Mouse (Mus musculus) liver, adult (tissue): ENCODE measurements around the gene Akap13.

Source experiments
- GATA4 ChIP-seq: IDR thresholded peaks from 2 replicates; pipeline ENCODE4 v1.6.1; 2014; ENCODE audit warnings: mild to moderate bottlenecking, low read length; ENCODE audit not compliant: insufficient replicate concordance

The Akap13 gene

GRCm38 (mm10) chr7:75781298-75781947 lies 326.1 kb downstream of the Akap13 start:
- no peak for TF ChIP-seq GATA4

- no peak for TF ChIP-seq GATA4
These were observed 326.8 kb downstream of the Akap13 start for GRCm38 (mm10) chr7:75781948-75782722.

GRCm38 (mm10) chr7:75782723-75783011 lies 327.3 kb downstream of the Akap13 start:
- no peak for TF ChIP-seq GATA4

DNA sequence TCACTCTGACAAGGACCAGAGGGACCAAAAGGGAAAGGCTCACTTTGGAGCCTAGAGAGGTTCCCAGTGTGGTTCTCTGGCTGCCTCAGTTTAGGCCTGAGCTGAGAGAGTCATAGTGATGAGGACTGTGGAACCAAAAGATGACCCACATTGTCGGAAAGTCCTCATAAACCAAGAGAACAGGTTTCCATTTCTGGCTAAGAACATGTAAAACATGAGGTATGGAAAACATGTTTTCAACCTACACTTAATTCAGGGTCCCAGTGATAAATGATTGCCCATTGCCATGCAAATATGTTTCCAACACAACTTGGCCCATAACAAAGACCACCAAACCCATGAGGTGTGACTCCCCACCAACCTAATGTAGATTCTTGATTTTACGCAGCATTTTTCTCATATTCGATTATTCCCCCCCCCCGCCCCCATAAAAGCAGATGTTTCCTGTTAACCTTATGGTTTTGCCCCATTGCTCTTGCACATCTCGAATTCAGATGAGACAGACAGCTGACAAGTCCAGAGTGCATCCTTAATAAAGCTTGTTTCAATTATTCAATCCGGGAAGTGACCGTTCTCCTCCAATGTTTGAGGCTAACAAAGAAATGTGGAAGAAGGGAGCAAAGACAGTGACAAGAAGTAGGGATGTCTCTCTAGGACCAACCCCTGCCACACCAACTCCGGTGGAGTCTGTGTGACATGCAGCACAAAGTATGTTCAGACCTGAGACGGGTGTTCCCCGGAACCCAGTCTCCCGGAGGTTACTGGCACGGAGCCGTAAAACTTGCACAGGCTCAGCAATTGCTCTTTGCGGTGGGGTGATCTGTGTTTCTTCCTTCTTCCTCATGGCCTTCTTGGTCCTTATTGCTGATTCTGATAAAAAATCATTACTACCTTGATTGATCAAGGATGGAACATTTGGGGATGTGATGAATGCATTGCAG lies 330.3 kb downstream of the Akap13 start:
- no peak for TF ChIP-seq GATA4

GRCm38 (mm10) chr7:75786812-75787211 lies 331.5 kb downstream of the Akap13 start:
- no peak for TF ChIP-seq GATA4

GRCm38 (mm10) chr7:75787371-75787770 lies 332.0 kb downstream of the Akap13 start:
- 0 out of 2 replicates have a peak, but pooled peaks have one; percentile 11 for TF ChIP-seq GATA4

DNA sequence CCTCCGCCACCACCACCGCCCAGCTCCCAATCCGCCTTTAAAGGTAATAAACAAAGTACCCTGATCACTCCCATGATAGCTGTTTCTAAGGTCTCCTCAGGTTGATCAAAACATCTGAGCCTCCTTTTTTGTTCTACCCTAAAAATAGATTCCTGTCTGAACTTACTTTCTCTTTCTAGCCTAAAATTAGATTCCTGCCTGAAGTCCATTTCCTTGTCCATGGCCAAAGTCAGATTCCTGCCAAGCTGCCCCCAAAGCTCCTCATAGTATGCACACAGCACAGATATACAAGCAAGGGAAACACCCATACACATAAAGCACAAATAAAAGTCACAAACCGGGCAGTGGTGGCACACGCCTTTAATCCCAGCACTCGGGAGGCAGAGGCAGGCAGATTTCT lies 334.4 kb downstream of the Akap13 start:
- TF ChIP-seq GATA4: no peak

DNA sequence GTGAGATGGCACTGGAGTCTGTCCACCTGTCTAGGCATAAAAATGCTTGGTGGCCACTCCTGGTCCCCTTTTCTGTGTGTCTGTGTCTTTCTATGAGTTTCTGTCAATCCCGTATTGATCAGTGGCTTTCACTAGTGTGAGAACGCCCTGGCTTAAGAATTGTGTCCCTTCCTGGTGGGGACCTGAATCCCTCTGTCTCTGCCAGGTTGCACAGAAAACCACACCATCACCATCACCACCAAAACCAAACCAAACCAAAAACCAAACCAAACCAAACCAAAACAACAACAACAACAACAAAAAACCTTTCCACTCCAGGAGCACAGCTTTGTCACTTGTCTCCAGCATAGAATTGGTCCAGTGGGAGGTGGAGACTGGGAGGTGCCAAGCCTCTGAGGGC lies 337.8 kb downstream of the Akap13 start:
- TF ChIP-seq GATA4: no peak

DNA sequence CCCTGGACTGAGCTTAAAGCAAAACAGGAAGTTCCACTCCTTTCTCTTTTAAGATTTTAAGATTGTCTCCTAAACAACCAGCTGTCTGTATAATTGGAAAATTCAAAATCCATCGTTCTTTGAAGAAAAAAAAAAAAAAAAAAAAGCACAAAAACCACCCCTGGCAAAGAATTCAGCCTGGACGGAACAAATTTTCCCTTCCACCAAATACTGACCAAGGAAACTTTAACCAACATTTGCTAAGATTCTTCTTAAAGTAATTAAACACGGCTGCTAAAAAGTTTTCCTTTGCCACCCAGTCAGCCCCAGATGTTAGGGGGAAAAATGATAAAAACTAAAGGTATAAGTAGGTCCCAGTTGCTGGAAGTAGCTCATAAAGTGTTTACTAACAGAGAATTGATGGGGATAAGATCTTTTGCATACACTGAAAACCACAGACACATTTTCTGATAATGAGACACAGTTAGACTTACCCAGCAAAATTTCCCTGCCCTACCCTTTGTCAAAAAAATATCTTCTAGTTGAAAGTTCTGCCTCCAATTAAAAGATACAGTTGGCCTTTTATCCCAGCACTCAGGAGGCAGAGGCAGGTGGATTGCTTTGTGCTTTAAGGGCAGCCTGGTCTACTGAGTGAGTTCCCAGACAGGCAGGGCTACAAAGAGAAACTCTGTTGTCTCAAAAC lies 338.5 kb downstream of the Akap13 start:
- TF ChIP-seq GATA4: no peak

DNA sequence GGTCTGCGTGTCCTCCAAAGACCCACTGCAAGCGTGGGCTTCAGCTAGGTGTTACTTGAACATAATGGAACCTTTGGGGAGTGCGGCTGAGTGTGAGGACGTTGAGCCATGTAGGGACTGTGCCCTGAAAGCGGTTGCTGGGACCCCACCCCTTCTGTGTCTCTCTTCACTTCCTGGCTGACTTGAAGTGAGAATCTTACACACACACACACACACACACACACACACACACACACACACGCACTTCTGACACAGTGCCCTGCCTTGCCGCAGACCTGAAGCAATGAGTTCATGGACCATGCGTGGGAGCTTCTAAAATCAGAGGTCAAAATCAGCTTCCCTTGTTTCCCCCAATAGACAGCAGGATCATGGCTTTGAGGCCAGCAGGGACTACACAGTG lies 339.8 kb downstream of the Akap13 start:
- TF ChIP-seq GATA4: no peak

DNA sequence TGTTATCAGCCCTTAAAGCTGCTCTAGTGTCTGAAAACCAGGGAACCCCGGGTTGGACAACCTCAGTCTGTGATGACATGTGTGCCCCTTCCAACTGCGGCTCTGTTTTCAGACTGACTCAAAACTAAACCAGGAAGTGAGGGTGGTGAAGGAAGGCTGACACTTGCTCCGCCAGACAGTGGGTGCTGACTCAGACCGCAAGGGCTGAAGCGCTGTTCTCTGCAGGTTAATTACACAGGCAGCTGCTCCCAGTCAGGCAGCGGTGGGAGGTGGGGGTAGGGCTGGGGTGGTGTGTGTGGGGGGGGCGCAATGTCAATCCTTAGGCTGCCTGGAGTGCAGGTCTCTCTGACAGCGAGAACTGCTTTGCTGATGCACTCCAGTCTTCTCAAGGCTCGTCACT lies 341.1 kb downstream of the Akap13 start:
- TF ChIP-seq GATA4: no peak

DNA sequence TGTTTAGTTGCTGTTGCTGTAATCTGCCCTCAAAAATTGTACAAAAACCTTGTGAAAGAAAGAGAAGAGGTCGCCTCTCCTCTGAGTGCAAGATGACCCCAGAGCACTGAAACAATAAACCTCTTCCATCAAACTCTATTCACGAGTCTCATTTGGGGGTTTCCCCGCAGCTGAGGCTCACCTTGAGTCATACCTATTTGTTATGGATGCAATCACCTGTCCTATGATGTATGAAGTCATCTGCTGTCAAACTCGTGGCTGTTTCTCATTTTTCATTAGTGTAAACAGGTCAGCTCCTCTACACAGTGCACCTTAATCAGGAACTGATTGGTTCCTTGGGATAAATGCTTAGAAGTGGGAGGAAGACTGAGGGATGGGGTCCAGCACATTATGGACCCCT lies 345.2 kb downstream of the Akap13 start:
- TF ChIP-seq GATA4: no peak

DNA sequence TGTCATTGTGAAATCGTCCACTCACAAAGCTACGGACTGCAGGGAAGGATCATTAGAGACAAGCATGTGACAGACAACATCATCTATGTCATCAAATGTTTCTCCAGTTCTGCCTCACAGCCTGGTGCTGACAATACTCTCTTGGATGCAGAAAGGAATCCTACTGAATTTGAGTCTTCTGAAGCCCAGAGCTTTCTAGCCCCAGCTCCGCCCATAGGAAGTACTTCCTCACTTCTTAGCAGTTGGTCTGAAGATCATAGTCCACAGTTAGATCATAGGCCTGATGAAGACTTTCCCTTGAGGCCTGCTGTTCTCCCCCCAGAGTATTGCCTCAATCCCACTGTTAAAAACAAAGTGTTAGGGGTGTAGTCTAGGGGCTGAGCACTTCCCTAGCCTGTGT lies 345.7 kb downstream of the Akap13 start:
- TF ChIP-seq GATA4: no peak

- no peak for TF ChIP-seq GATA4
These were observed 346.5 kb downstream of the Akap13 start for GRCm38 (mm10) chr7:75801621-75802358.
